Mouse (Mus musculus) adrenal gland (tissue): Measurements from ENCODE around the gene Gm14180.
"Not testable (repeated sequence)": the region's sequence is repeated elsewhere in the genome, so short reads cannot be mapped to it uniquely, and the experiment has no call there.

Experiments used
- intact Hi-C: fragments of 180-260 bp; cut with DNase I; formaldehyde crosslinking; loops from one replicate; pipeline ENCODE4 v1.15.1; 2025
- long read RNA-seq, 2 experiments: library from polyadenylated mRNA; unstranded; transcript quantifications; one replicate each; pipeline ENCODE4 v2.0.0; 2020; ENCODE audit warnings: borderline replicate concordance in 1 of 2; ENCODE audit not compliant: insufficient replicate concordance in 1 of 2

Gm14180 gene
- long read RNA-seq, experiment 1 = 0 reads
- long read RNA-seq, experiment 2 = 0 reads

- intact Hi-C loops = no loop called here
Measured at GRCm38 (mm10) chr11:99734190-99734589, at the start of gene Gm14180. Gm14180 (minus strand) TSS chr11:99734290.

DNA sequence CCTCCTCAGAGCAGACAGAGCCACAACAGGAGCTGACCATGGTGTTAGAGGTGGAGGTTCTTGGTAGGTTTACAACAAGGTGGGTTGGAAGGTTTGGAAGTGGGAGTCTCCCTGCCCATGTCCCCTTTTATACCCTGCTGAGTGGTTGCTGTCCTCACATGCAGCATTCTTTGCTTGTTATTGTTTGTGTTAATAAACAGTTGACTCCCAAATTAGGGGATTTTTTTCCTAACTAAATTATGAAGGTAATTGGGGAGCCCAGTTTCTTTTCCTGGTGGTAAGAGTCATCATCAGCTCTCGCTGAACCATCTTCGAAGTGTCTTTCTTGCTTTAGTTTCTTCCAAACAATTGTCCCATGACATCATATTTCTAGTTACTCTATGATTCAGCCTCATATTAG is 46.5 kb upstream of the Gm14180 start, which contains the start of gene Krtap4-8:
Gene Krtap4-8 (minus strand): TSS at position 101 of the 400 bp plus-strand sequence.
- intact Hi-C loops = no loop called here

DNA sequence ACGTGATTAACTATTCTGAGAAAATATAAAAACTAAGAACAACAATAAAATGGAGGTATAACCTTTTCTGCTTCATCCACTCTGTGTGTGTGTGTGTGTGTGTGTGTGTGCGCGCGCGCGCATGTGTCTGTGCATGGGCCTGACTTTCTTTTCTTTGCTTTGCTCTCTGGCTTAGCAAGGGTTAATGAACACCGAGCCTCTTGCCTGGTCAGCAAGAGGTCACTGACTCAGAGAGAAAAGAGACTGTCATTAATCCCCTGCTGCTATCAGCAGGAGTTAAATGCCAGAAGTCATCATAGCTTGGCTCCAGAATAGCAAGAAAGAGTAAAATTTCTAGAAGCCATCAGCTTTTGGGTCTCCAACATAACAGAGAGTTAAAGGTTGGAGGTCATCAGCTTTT is 44.3 kb upstream of the Gm14180 start:
- intact Hi-C loops = no loop called here

DNA sequence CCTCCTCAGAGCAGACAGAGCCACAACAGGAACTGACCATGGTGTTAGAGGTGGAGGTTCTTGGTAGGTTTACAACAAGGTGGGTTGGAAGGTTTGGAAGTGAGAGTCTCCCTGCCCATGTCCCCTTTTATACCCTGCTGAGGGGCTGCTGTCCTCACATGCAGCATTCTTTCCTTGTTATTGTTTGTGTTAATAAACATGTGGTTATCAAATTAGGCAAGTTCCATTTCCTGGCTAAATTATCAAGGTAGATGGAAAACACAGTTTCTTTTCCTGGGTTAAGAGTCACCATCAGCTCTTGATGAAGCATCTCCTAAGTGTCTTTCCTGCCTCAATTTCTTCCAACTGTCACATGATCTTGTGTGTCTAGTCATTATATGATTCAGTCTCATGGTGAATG is 38.7 kb upstream of the Gm14180 start, which contains the start of gene Gm11595:
Gene Gm11595 (minus strand): TSS at position 101 of the 400 bp plus-strand sequence.
- intact Hi-C loops = not testable (repeated sequence)

DNA sequence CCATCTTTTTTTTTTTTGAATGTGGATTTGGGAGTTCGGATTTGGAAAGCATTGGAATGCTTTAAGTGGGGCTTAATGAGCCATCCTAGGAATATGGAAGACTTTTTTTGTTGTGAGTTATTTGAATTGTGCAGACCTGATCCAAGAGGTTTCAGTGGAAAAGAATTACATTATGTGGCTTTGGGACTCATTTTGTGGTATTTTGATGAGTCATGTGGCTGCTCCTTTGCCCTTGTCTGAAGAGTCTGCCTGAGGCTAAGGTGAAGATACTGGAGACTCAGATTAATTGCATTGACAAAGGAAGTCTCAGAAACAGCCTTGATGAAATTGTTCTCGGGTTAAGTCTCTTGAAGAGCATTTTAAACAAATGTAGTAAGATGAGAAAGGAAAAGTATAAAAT is 34.3 kb upstream of the Gm14180 start:
- intact Hi-C loops = no loop called here

DNA sequence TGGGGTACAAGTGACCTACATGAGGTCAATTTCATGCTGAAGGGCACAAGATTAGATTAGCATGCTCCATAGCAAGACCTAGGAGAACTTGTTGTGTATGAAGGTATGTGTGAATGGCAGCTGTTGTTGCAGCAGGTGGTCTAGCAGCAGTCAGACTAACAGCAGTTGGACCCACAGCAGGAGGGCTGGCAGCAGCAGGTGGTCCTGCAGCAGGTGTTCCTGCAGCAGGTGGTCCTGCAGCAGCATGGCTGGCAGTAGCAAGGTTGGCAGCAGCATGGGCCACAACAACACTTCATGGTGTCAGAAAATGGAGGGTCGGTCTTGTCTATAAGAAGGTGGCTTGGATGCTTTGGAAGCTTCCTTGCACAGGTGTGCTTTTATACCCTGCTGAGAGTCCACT is 24.8 kb upstream of the Gm14180 start:
- intact Hi-C loops = no loop called here

DNA sequence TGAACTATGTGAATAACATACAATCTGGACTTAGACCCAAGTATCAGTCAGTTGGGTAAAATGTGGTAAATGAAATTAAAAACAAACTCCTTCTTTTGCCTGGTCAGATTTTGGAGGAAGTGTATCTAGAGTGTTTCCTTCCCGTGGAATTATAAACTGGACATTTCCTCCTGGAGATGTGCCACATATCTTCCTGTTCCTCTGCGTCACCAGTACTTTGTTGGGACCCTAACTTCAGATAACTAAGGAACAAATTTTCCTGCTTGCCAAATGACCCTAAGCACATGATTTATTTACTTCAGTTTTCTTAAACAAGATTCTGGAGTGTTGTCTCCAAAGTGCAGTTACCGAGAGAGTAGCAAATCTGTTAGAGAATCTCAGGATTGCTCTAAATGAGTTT is 9.9 kb upstream of the Gm14180 start:
- intact Hi-C loops = no loop called here

DNA sequence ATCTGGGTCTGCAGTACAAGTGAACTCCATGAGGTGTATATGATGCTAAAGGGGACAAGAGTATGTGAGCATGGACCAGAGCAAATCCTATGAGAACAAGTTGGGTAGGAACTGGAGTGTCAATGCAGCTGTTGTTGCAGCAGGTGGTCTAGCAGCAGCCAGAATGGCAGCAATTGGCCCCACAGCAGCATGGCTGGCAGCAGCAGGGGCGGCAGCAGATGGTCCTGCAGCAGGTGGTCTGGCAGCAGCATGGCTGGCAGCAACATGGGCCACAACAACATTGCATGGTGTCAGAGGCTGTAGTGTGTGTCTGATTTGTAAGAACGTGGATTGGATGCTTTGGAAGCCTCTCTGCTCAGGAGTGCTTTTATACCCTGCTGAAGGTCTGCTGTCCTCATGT is 10.0 kb downstream of the Gm14180 start:
- intact Hi-C loops = loop anchor here (1.0 kb wide), 1 partner anchor 38 kb away; no protein-coding TSS in a partner anchor

- intact Hi-C loops = no loop called here
Measured at GRCm38 (mm10) chr11:99718759-99719158, 15.3 kb downstream of the Gm14180 start.

DNA sequence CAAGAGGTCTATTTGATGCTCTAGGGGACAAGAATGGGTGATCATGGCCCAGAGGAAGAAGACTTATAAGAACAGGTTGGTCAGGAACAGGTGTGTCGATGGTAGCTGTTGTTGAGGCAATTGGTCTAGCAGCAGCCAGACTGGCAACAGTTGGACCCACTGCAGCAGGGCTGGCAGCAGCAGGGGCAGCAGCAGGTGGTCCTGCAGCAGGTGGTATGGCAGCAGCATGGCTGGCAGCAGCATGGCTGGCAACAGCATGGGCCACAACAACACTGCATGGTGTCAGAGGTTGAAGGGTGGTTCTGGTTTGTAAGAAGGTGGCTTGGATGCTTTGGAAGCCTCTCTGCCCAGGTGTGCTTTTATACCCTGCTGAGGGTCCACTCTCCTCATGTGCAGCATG is 43.6 kb downstream of the Gm14180 start, which contains the start of gene Gm14190:
Gene Gm14190 (minus strand): TSS at position 278 of the 400 bp plus-strand sequence.
- intact Hi-C loops = no loop called here

DNA sequence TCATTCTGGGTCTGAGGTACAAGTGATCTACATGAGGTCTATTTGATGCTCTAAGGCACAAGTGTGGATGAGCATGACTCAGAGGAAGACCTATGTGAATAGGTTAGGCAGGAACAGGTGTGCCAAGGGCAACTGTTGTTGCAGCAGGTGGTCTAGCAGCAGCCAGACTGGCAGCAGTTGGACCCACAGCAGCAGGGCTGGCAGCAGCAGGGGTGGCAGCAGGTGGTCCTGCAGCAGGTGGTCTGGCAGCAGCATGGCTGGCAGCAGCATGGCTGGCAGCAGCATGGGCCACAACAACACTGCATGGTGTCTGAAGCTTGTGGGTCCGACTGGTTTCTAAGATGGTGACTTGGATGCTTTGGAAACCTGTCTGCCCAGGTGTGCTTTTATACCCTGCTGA is 48.9 kb downstream of the Gm14180 start:
- intact Hi-C loops = not testable (repeated sequence)
